Comparison of ENCODE assay signal across 7 mouse cellular contexts in the genomic region with DNA sequence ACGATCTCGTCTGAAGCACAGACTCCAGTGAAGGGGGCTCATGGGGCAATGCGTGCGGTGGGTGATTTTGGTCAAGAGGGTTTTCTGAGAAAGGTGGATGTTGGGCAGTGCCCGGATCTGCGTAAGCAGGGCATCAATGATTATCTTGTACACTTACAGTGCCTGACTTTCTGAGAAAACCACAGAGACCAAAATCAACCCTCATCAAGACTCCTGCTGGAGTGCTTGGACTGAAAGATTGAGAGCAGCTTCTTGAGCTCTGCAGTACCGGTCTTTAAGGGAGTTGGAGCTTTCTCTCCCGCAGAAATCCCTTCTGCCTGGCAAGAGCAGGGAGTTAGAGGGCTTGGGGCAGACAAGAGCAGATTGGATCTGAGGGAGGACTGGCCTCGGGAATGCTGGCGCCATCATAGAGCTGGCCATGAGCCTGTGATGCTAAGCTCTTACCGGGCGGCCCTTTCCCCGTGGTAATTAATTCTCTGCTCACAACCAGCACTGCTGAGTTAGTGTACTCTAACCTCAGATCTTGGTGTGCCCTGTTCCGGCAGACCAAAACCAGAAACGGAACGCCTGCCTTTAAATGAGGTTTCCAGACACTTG. TPM values are rescaled to one million over a fixed set of nuclear protein-coding genes. Genes with fewer than 3 reads are reported as not detected.
DNase-seq lines count a peak whose midpoint lies in the region; ATAC-seq lines count a peak whose summit lies in the region.

No protein-coding gene starts in this region.

- peak overlapping the region; percentile 84 for H3K4me3 ChIP-seq in lung, embryonic 15.5 days
- H3K4me3 ChIP-seq in forebrain, embryonic 11.5 days (ENCODE audit: low read depth, low read length): peak overlapping the region; percentile 61

- 11% methylated on average over 16 of the region's 16 CpGs for WGBS in lung, embryonic 15.5 days
- 12% methylated on average over 16 of the region's 16 CpGs for WGBS in forebrain, embryonic 11.5 days

- H3K27me3 ChIP-seq in lung, embryonic 15.5 days: peaks cover 7% of the 10 kb centered on the region; the same call in 1 of the 2 replicates
- peaks cover 20% of the 10 kb centered on the region for H3K27me3 ChIP-seq in forebrain, embryonic 11.5 days (ENCODE audit: control insufficient read depth, insufficient read depth, low read length)

- no peak for DNase-seq in lung, postnatal 25 days (ENCODE audit: low spot score)
- peak; percentile 17 for DNase-seq in cerebellum, adult 11 months
- DNase-seq in forebrain, embryonic 11.5 days (ENCODE audit: low spot score): no peak
- DNase-seq in kidney, adult 8-10 months: peak; percentile 39 to 40
- DNase-seq in mesoderm, embryonic 11.5 days (ENCODE audit: low read depth, low spot score): peak; percentile 6
- DNase-seq in yolk sac, embryonic 10.5 days (ENCODE audit: low spot score): no peak

- no peaks in the 10 kb centered on the region for H3K9me3 ChIP-seq in lung, embryonic 15.5 days
- no peaks in the 10 kb centered on the region for H3K9me3 ChIP-seq in forebrain, embryonic 11.5 days (ENCODE audit: control insufficient read depth, low read length)

- H3K4me1 ChIP-seq in lung, embryonic 15.5 days: peaks cover 41% of the 10 kb centered on the region
- peaks cover 2% of the 10 kb centered on the region; the same call in 1 of the 2 replicates for H3K4me1 ChIP-seq in forebrain, embryonic 11.5 days (replicated peaks; ENCODE audit: control insufficient read depth, insufficient read depth, low read length)

- H3K36me3 ChIP-seq in lung, embryonic 15.5 days: no peaks in the 10 kb centered on the region
- no peaks in the 10 kb centered on the region for H3K36me3 ChIP-seq in forebrain, embryonic 11.5 days (ENCODE audit: control insufficient read depth, insufficient read depth, low read length)

- peak overlapping the region; percentile 98 for H3K4me2 ChIP-seq in lung, embryonic 15.5 days
- peak overlapping the region; percentile 97 for H3K4me2 ChIP-seq in forebrain, embryonic 11.5 days (ENCODE audit: low read depth, low read length, severe bottlenecking)

- peak overlapping the region; percentile 71 for H3K9ac ChIP-seq in lung, embryonic 15.5 days
- no peak overlapping the region for H3K9ac ChIP-seq in forebrain, embryonic 11.5 days (ENCODE audit: low read length)

- peak overlapping the region; percentile 82; the same call in 1 of the 2 replicates for H3K27ac ChIP-seq in lung, embryonic 15.5 days
- H3K27ac ChIP-seq in forebrain, embryonic 11.5 days (ENCODE audit: low read depth, low read length): no peak overlapping the region

- ATAC-seq in lung, embryonic 15.5 days (ENCODE audit: borderline replicate concordance, extremely low read depth, low FRiP score, low TSS enrichment): no peak
- ATAC-seq in forebrain, embryonic 11.5 days (replicated peaks; ENCODE audit: low FRiP score): no peak

RNA-seq across cellular contexts. Expression of gene Metrnl, which starts 2.4 kb away (rescaled TPM):
- polyA plus RNA-seq in lung, embryonic 15.5 days (2015; fragmentation: Nextera tagmentation; extraction: Ambion mirVana): 27.6 and 28.2 TPM in 2 replicates
- 4.8 and 6.4 TPM in 2 replicates for polyA plus RNA-seq in forebrain, embryonic 11.5 days (2014; fragmentation: Nextera tagmentation; extraction: Ambion mirVana)

RNA-seq across cellular contexts. Expression of gene B3gntl1, which starts 30.8 kb away (rescaled TPM):
- polyA plus RNA-seq in lung, embryonic 15.5 days (2015; fragmentation: Nextera tagmentation; extraction: Ambion mirVana): 6.9 and 8.0 TPM in 2 replicates
- polyA plus RNA-seq in forebrain, embryonic 11.5 days (2014; fragmentation: Nextera tagmentation; extraction: Ambion mirVana): 7.4 and 7.6 TPM in 2 replicates

Comparison
In these comparisons a context has a peak if more than half of its experiments do, and no peak if none do; other contexts are left out.
1. DNase-seq: peak in cerebellum, adult 11 months (single experiment), kidney, adult 8-10 months (2 of 2) and mesoderm, embryonic 11.5 days (single experiment); none in lung, postnatal 25 days (single experiment), forebrain, embryonic 11.5 days (single experiment) and yolk sac, embryonic 10.5 days (single experiment).